Mouse (Mus musculus) thymus, postnatal 0 days (tissue): ENCODE measurements around the gene Plekhm2. TPM values are rescaled to one million over a fixed set of nuclear protein-coding genes. Genes with fewer than 3 reads are reported as not detected.

ENCODE experiments used
- polyA plus RNA-seq: library from polyadenylated mRNA; unstranded; fragments of >200 nt; fragmentation: Nextera tagmentation; extraction: Ambion mirVana; gene quantifications from 2 replicates; pipeline ENCODE4 v1.2.1, GENCODE M21; 2015

Gene Plekhm2
- polyA plus RNA-seq, 1 experiment from 2014 or later: 3.6 TPM

Other genes starting within 250 kb of the Plekhm2 start
- gene Clcnkb, start 248.9 kb downstream of the Plekhm2 start, polyA plus RNA-seq: 0.23 TPM in 1 of 2 replicates, not detected in the other
- gene Hspb7, start 244.1 kb downstream of the Plekhm2 start, polyA plus RNA-seq: 0.27 TPM in 1 of 2 replicates, not detected in the other
- not detected in 2 replicates for gene Srarp, start 228.8 kb downstream of the Plekhm2 start, polyA plus RNA-seq
- 31.1 and 32.5 TPM in 2 replicates for gene Zbtb17, start 220.2 kb downstream of the Plekhm2 start, polyA plus RNA-seq
- 5.8 and 9.3 TPM in 2 replicates for gene Spen, start 126.3 kb downstream of the Plekhm2 start, polyA plus RNA-seq
- gene Fblim1, start 58.8 kb downstream of the Plekhm2 start, polyA plus RNA-seq: 2.4 and 3.9 TPM in 2 replicates
- gene Tmem82, start 46.3 kb downstream of the Plekhm2 start, polyA plus RNA-seq: 0.23 and 0.33 TPM in 2 replicates
- 0.08 TPM in 1 of 2 replicates, not detected in the other for gene Slc25a34, start 41.1 kb downstream of the Plekhm2 start, polyA plus RNA-seq
- not detected in 2 replicates for gene Rsc1a1, start 20.7 kb upstream of the Plekhm2 start, polyA plus RNA-seq
- gene Ddi2, start 58.5 kb upstream of the Plekhm2 start, polyA plus RNA-seq: 12.3 and 12.8 TPM in 2 replicates
- gene Agmat, start 81.8 kb upstream of the Plekhm2 start, polyA plus RNA-seq: 0.22 TPM in 1 of 2 replicates, not detected in the other
- 2.5 and 2.9 TPM in 2 replicates for gene Dnajc16, start 126.0 kb upstream of the Plekhm2 start, polyA plus RNA-seq
- 9.0 and 9.9 TPM in 2 replicates for gene Casp9, start 128.7 kb upstream of the Plekhm2 start, polyA plus RNA-seq
- gene Cela2a, start 161.3 kb upstream of the Plekhm2 start, polyA plus RNA-seq: 0.12 and 0.13 TPM in 2 replicates
- gene Ctrc, start 181.5 kb upstream of the Plekhm2 start, polyA plus RNA-seq: 0.30 TPM in 1 of 2 replicates, not detected in the other
- gene Efhd2, start 210.0 kb upstream of the Plekhm2 start, polyA plus RNA-seq: 88.4 and 90.4 TPM in 2 replicates